Mouse (Mus musculus): ENCODE measurements around the gene Prpf4.

- TF ChIP-seq CTCF (IDR thresholded peaks at IDR 0.05; ENCODE audit: low read depth) (no peak), EP300 (IDR thresholded peaks at IDR 0.05; ENCODE audit: low read depth) (no peak)
Observed at GRCm38 (mm10) chr4:62359256-62359775, 49.3 kb upstream of the Prpf4 start.
